In the genomic region with DNA sequence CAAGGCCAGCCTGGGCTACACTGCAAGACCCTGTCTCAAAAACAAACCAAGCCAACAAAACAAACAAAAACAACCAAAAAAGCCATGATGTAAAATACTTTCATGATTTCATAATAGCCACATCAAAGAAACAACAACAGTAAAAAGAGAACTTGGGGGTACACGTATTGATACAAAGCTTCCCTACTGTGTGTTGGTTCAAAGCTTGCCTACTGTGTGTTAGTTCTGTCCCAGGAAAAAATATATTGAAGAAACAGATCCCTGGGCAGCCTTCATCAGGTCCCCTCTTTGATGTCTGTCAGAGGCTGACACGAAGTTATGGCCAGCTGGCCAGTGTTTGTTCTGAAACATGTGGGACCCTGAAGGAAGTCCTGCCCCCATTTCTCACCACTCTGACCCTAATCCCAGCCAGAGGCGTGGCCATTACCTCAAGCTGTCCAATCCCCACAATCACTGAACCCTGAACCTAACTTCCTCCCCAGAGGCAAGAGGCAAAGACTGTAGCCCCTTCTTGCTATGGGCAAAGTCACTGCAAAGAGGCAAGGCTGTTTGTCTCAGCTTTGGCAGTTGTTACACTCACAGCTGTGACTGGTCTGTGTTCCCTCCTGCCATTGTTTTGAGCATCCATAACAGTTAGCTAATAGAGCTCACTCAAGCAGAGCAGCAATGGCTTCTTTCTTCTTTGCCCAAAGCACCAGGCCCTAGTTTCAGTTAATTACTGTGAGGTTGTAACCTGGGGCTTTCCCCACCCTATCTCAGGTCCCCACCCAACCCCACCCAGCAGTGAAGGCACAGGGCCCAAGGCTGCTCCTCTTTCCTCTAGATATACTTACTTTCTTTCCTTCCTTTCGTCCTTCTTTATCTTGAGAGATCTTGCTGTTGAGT, we compare ENCODE assay signal across 15 mouse cellular contexts. TPM values are rescaled to one million over a fixed set of nuclear protein-coding genes. Genes with fewer than 3 reads are reported as not detected.
DNase-seq lines count a peak whose midpoint lies in the region; ATAC-seq and TF ChIP-seq lines count a peak whose summit lies in the region.
"Had no signal": no experiment of that assay in that cellular context is flagged by ENCODE, and none has a peak within 500 bp of the region (broad histone marks: within the 10 kb centered on the region; RNA-seq: fewer than 3 reads in every experiment).

No protein-coding gene starts in this region.

- no peak overlapping the region for H3K4me3 ChIP-seq in lung, embryonic 14.5 days (ENCODE audit: low read depth, low read length)
- no peak overlapping the region for H3K4me3 ChIP-seq in lung, adult 2 months (replicated peaks; ENCODE audit: extremely low read depth, low read depth, low read length)
- no peak overlapping the region for H3K4me3 ChIP-seq in limb, embryonic 10.5 days
- H3K4me3 ChIP-seq: neural tube, embryonic 15.5 days had no signal

- no peaks in the 10 kb centered on the region for H3K4me1 ChIP-seq in lung, embryonic 14.5 days (ENCODE audit: insufficient read depth)
- H3K4me1 ChIP-seq in lung, adult 2 months (ENCODE audit: control insufficient read depth, insufficient read depth, low read length) = no peaks in the 10 kb centered on the region
- no peaks in the 10 kb centered on the region for H3K4me1 ChIP-seq in limb, embryonic 10.5 days
- H3K4me1 ChIP-seq: neural tube, embryonic 15.5 days had no signal

- H3K4me2 ChIP-seq in lung, embryonic 14.5 days = 0 out of 2 replicates have a peak overlapping the region, but pooled peaks have one; percentile 3
- H3K4me2 ChIP-seq: heart, embryonic 11.5 days; neural tube, embryonic 15.5 days had no signal

- H3K9me3 ChIP-seq in lung, embryonic 14.5 days (ENCODE audit: low read depth, low read length) = no peaks in the 10 kb centered on the region
- no peaks in the 10 kb centered on the region for H3K9me3 ChIP-seq in limb, embryonic 10.5 days (replicated peaks)
- H3K9me3 ChIP-seq: neural tube, embryonic 15.5 days had no signal

- ATAC-seq in lung, embryonic 14.5 days (ENCODE audit: insufficient read depth) = no peak
- peak; percentile 85 for ATAC-seq in erythroid progenitor cell, adult 5-6 weeks (replicated peaks; ENCODE audit: low FRiP score, poor library complexity, severe bottlenecking)
- ATAC-seq in neutrophil, adult 5-6 weeks (ENCODE audit: extremely low read depth, insufficient number of reproducible peaks, low FRiP score, poor library complexity, severe bottlenecking) = peak; percentile 64

- no peaks in the 10 kb centered on the region for H3K36me3 ChIP-seq in lung, embryonic 14.5 days (ENCODE audit: insufficient read depth)
- H3K36me3 ChIP-seq in limb, embryonic 10.5 days = no peaks in the 10 kb centered on the region
- H3K36me3 ChIP-seq: neural tube, embryonic 15.5 days had no signal

- no peak overlapping the region for H3K9ac ChIP-seq in lung, embryonic 14.5 days
- H3K9ac ChIP-seq: neural tube, embryonic 15.5 days had no signal

- no peak for TF ChIP-seq POLR2A in lung, adult 2 months (IDR thresholded peaks at IDR 0.05; ENCODE audit: borderline replicate concordance, extremely low read depth, low read depth, low read length)

- H3K27me3 ChIP-seq in lung, embryonic 14.5 days (ENCODE audit: insufficient read depth, low read length) = no peaks in the 10 kb centered on the region
- H3K27me3 ChIP-seq in limb, embryonic 10.5 days (ENCODE audit: low read depth, poor library complexity, severe bottlenecking) = no peaks in the 10 kb centered on the region
- H3K27me3 ChIP-seq: neural tube, embryonic 15.5 days had no signal

- DNase-seq in lung, embryonic 14.5 days = no peak
- no peak for DNase-seq in lung, adult 2 months
- no peak for DNase-seq in heart, adult 8-10 months (ENCODE audit: low spot score)
- DNase-seq in limb, embryonic 10.5 days (ENCODE audit: low spot score) = no peak
- DNase-seq in thymus, postnatal 10 days (ENCODE audit: low spot score in 2 of 2) = no peak
- DNase-seq: cerebellum, postnatal 25 days; kidney, adult 8-10 months; layer of hippocampus, postnatal 36 days; right cerebral cortex, postnatal 4 days; thymus, postnatal 25 days had no signal

- TF ChIP-seq CTCF in lung, embryonic 14.5 days (IDR thresholded peaks at IDR 0.05; ENCODE audit: low read depth) = no peak
- no peak for TF ChIP-seq CTCF in lung, adult 2 months (IDR thresholded peaks at IDR 0.05; ENCODE audit: insufficient read depth, low read length)

- 61% methylated on average over 4 of the region's 4 CpGs for WGBS in lung, embryonic 14.5 days
- 68% methylated on average over 4 of the region's 4 CpGs for WGBS in lung, adult 2 months
- 71% methylated on average over 4 of the region's 4 CpGs for WGBS in limb, embryonic 10.5 days

- 0 out of 2 replicates have a peak overlapping the region, but pooled peaks have one; percentile 27 for H3K27ac ChIP-seq in lung, embryonic 14.5 days (ENCODE audit: low read depth)
- H3K27ac ChIP-seq in limb, embryonic 10.5 days = no peak overlapping the region
- H3K27ac ChIP-seq: macrophage; neural tube, embryonic 15.5 days had no signal

RNA-seq across cellular contexts. Expression of a gene that starts 47.4 kb away (rescaled TPM):
- polyA plus RNA-seq in lung, embryonic 14.5 days (2014; fragmentation: Nextera tagmentation; extraction: Ambion mirVana) = 3.8 and 4.1 TPM in 2 replicates
- 6.4 and 8.3 TPM in 2 replicates for polyA plus RNA-seq in lung, adult 2 months (2012; rRNA removed)
- 66.0 and 83.0 TPM in 2 replicates for total RNA-seq in erythroid progenitor cell, adult 5-6 weeks (2015; ENCODE audit: low replicate concordance)
- total RNA-seq in erythroid progenitor cell, adult 5-6 weeks (2017; ENCODE audit: low replicate concordance) = 56.0 and 89.0 TPM in 2 replicates
- 24.6 and 27.9 TPM in 2 replicates for total RNA-seq in neutrophil, adult 5-6 weeks (2017)
- 10 to 100 TPM in 3 of 4 experiments, 1 to 10 TPM in 1; 9.2 to 22.1 (median 14.6) TPM for total RNA-seq in heart, adult 8-10 months (2022)
- polyA plus RNA-seq in limb, embryonic 10.5 days (2016; fragmentation: Nextera tagmentation; extraction: Ambion mirVana) = 12.7 and 17.5 TPM in 2 replicates
- polyA plus RNA-seq: macrophage had no signal
